Mouse (Mus musculus): ENCODE results near the gene C1s2.

- TF ChIP-seq POLR2A (IDR thresholded peaks at IDR 0.05; ENCODE audit: low read depth, low read length) (no peak), CTCF (IDR thresholded peaks at IDR 0.05; ENCODE audit: extremely low read depth, insufficient read depth, insufficient read length, insufficient replicate concordance) (no peak)
Measured at GRCm38 (mm10) chr6:124602031-124602430, 33.9 kb downstream of the C1s2 start.
